Mouse (Mus musculus): ENCODE data around the gene Ccs. TPM values are rescaled to one million over a fixed set of nuclear protein-coding genes. Genes with fewer than 3 reads are reported as not detected.

Gene Ccs
- polyA plus RNA-seq, 1 experiment = 36.6 TPM

DNA sequence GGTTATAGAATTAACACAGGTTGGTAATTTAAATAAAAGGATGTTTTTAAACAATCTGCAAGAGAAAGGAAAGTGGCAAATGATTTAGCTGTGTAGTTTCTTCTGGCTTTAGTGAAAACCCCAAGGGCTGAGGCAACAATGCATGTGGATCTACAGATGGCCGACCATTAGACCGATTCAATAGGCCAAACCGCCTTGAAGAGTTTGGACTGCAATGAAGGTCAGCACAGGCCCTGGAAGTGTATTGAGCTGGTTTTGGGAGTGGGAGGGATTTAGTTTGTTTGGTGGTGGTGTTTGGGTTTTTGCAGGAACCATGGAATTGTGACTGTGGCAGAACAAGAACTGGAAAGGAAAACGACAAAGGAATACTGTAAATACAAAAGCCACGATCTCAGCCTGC lies 40.0 kb downstream of the Ccs start:
- no peak overlapping the region for H3K9ac ChIP-seq (ENCODE audit: low read depth, poor library complexity, severe bottlenecking)
- H3K4me3 ChIP-seq (ENCODE audit: low read depth, low read length) = no peak overlapping the region
- TF ChIP-seq EP300 (IDR thresholded peaks at IDR 0.05; ENCODE audit: insufficient read depth, low read depth, low read length) (no peak), CTCF (IDR thresholded peaks at IDR 0.05; ENCODE audit: low read depth, low read length) (no peak), POLR2A (IDR thresholded peaks at IDR 0.05; ENCODE audit: insufficient read depth, low read length) (no peak)
- peaks cover 56% of the 10 kb centered on the region for H3K36me3 ChIP-seq (ENCODE audit: control insufficient read depth, insufficient read depth, low read length, poor library complexity, severe bottlenecking)
- H3K4me1 ChIP-seq (ENCODE audit: control insufficient read depth, insufficient read depth, low read length) = peaks cover 3% of the 10 kb centered on the region
- no peaks in the 10 kb centered on the region for H3K9me3 ChIP-seq (replicated peaks; ENCODE audit: control insufficient read depth, insufficient read depth, low read length, poor library complexity, severe bottlenecking)
- no peaks in the 10 kb centered on the region for H3K27me3 ChIP-seq (ENCODE audit: control insufficient read depth, insufficient read depth, low read length, poor library complexity, severe bottlenecking)
- H3K27ac ChIP-seq (ENCODE audit: insufficient read depth, low read length) = peak overlapping the region; percentile 31; the same call in 1 of the 2 replicates

DNA sequence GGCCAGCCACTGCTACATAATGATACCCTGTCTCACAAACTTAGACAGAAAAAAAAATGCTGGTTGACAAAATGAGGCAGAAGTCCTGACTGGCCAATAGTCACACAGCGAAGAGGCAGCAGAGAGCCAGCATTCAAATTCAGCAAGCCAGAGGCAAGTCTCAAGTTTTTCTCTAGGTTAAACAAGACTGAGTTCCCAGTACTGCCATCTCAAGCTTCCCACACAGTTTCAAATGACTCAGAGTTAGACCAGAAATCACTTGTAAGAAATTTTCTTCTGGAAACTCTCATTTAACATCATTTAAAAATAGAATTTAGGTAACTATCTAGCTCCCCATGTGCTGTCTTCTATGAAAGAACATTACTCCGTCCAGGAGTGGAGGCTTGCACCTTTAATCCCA lies 41.3 kb downstream of the Ccs start:
- Histone ChIP-seq H3K4me3 (ENCODE audit: low read depth, low read length) (no peak overlapping the region), H3K27ac (ENCODE audit: insufficient read depth, low read length) (0 out of 2 replicates have a peak overlapping the region, but pooled peaks have one; percentile 31), H3K36me3 (ENCODE audit: control insufficient read depth, insufficient read depth, low read length, poor library complexity, severe bottlenecking) (peaks cover 48% of the 10 kb centered on the region), H3K4me1 (ENCODE audit: control insufficient read depth, insufficient read depth, low read length) (peaks cover 3% of the 10 kb centered on the region), H3K27me3 (ENCODE audit: control insufficient read depth, insufficient read depth, low read length, poor library complexity, severe bottlenecking) (no peaks in the 10 kb centered on the region), H3K9me3 (replicated peaks; ENCODE audit: control insufficient read depth, insufficient read depth, low read length, poor library complexity, severe bottlenecking) (no peaks in the 10 kb centered on the region), H3K9ac (ENCODE audit: low read depth, poor library complexity, severe bottlenecking) (no peak overlapping the region)
- TF ChIP-seq EP300 (IDR thresholded peaks at IDR 0.05; ENCODE audit: insufficient read depth, low read depth, low read length) (no peak), CTCF (IDR thresholded peaks at IDR 0.05; ENCODE audit: low read depth, low read length) (no peak), POLR2A (IDR thresholded peaks at IDR 0.05; ENCODE audit: insufficient read depth, low read length) (no peak)

DNA sequence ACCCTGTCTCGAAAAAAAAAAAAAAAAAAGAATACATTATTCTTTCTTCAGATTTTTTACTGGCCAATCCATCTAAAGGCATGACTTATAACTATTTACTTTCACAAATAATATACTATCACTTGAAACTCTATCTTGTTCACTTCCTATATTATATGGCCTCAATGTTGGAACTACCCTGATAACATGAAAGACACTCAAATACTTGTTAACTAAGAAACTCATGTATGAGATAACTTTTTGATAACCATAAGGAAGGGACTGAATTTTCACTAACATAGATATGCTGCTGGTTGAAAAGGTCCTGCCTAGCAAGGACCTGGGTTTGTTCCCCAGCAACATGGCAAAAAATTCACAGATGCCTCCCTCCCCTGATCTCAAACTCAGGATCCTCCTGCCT lies 43.2 kb downstream of the Ccs start:
- Histone ChIP-seq H3K4me3 (ENCODE audit: low read depth, low read length) (no peak overlapping the region), H3K4me1 (ENCODE audit: control insufficient read depth, insufficient read depth, low read length) (peaks cover 5% of the 10 kb centered on the region), H3K27ac (ENCODE audit: insufficient read depth, low read length) (no peak overlapping the region), H3K36me3 (ENCODE audit: control insufficient read depth, insufficient read depth, low read length, poor library complexity, severe bottlenecking) (peaks cover 44% of the 10 kb centered on the region), H3K27me3 (ENCODE audit: control insufficient read depth, insufficient read depth, low read length, poor library complexity, severe bottlenecking) (no peaks in the 10 kb centered on the region), H3K9ac (ENCODE audit: low read depth, poor library complexity, severe bottlenecking) (no peak overlapping the region), H3K9me3 (replicated peaks; ENCODE audit: control insufficient read depth, insufficient read depth, low read length, poor library complexity, severe bottlenecking) (no peaks in the 10 kb centered on the region)
- TF ChIP-seq CTCF (IDR thresholded peaks at IDR 0.05; ENCODE audit: low read depth, low read length) = no peak
- no peak for TF ChIP-seq POLR2A (IDR thresholded peaks at IDR 0.05; ENCODE audit: insufficient read depth, low read length)
- no peak for TF ChIP-seq EP300 (IDR thresholded peaks at IDR 0.05; ENCODE audit: insufficient read depth, low read depth, low read length)

DNA sequence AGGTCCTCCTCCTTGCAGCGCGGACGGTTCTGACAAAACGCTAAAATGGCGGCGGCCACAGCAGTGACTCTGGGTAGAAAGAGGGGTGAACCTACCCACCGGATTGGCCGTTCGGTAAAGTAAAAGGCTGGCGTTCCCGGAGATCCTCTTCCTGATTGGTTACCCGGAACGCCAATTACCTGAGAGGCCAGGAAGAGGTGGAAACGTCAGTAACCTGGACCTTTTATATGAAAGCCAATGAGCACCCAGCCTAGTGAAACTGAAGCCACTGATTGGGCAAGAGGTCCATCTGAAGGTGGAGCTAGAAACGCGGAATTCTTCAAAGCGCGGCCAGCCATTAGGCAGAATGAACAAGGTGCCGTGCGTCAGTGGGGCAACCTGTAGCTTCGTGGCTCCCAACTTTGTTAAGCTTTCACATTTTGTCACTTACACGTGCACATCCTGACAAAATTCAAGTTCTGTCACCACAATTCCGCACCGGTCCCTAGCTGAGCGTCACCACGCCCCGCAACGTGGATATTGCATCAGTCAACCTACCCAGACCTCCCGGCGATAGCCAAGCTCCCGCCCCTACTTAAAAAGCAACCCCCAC lies 45.2 kb downstream of the Ccs start, which contains the start of gene Rbm4:
Rbm4 (minus strand) TSS at position 71 of the 592 bp plus-strand sequence.
- Histone ChIP-seq H3K27ac (ENCODE audit: insufficient read depth, low read length) (peak within 1 kb of the TSS; percentile 84), H3K36me3 (ENCODE audit: control insufficient read depth, insufficient read depth, low read length, poor library complexity, severe bottlenecking) (peaks cover 42% of the 10 kb centered on the region)

DNA sequence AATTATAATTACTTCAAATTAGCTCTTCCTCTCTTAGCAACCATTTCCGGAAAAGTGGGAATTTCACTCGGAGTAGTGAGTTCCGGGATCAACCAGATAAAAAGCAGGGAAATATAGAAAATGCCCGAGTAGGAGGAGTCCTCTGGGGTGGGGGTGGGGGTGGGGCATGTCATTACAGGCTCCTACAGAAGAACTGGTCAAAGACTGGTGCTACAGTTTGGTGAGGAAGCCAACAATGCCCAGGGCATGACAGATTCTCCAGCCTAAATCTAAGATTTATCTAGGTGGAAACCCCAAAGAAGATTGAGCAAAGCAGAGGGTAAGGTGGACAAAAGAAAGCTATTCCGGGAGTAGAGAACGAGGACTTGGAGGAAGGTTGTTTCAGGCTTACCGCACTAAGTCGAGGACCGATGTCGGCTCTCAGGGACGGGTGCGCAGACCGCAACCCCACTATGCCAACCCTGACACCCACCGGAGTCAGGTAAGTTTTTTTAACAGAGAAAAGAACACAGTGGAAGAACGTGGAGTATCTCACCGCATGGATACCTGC lies 45.8 kb downstream of the Ccs start:
- Histone ChIP-seq H3K9me3 (replicated peaks; ENCODE audit: control insufficient read depth, insufficient read depth, low read length, poor library complexity, severe bottlenecking) (no peaks in the 10 kb centered on the region), H3K36me3 (ENCODE audit: control insufficient read depth, insufficient read depth, low read length, poor library complexity, severe bottlenecking) (peaks cover 44% of the 10 kb centered on the region), H3K4me1 (ENCODE audit: control insufficient read depth, insufficient read depth, low read length) (peaks cover 4% of the 10 kb centered on the region), H3K27me3 (ENCODE audit: control insufficient read depth, insufficient read depth, low read length, poor library complexity, severe bottlenecking) (no peaks in the 10 kb centered on the region), H3K4me3 (ENCODE audit: low read depth, low read length) (peak overlapping the region; percentile 96), H3K9ac (ENCODE audit: low read depth, poor library complexity, severe bottlenecking) (peak overlapping the region; percentile 86), H3K27ac (ENCODE audit: insufficient read depth, low read length) (peak overlapping the region; percentile 12)
- TF ChIP-seq CTCF (IDR thresholded peaks at IDR 0.05; ENCODE audit: low read depth, low read length) (no peak), EP300 (IDR thresholded peaks at IDR 0.05; ENCODE audit: insufficient read depth, low read depth, low read length) (no peak), POLR2A (IDR thresholded peaks at IDR 0.05; ENCODE audit: insufficient read depth, low read length) (no peak)

More for the DNA sequence above, 45.2 kb downstream of the Ccs start, which contains the start of gene Rbm4:
- TF ChIP-seq POLR2A (IDR thresholded peaks at IDR 0.05; ENCODE audit: insufficient read depth, low read length) (peak; percentile 29), CTCF (IDR thresholded peaks at IDR 0.05; ENCODE audit: low read depth, low read length) (no peak)
- Histone ChIP-seq H3K27me3 (ENCODE audit: control insufficient read depth, insufficient read depth, low read length, poor library complexity, severe bottlenecking) (no peaks in the 10 kb centered on the region), H3K4me3 (ENCODE audit: low read depth, low read length) (peak within 1 kb of the TSS; percentile 96), H3K9me3 (replicated peaks; ENCODE audit: control insufficient read depth, insufficient read depth, low read length, poor library complexity, severe bottlenecking) (no peaks in the 10 kb centered on the region), H3K4me1 (ENCODE audit: control insufficient read depth, insufficient read depth, low read length) (peaks cover 4% of the 10 kb centered on the region), H3K9ac (ENCODE audit: low read depth, poor library complexity, severe bottlenecking) (peak within 1 kb of the TSS; percentile 86)

DNA sequence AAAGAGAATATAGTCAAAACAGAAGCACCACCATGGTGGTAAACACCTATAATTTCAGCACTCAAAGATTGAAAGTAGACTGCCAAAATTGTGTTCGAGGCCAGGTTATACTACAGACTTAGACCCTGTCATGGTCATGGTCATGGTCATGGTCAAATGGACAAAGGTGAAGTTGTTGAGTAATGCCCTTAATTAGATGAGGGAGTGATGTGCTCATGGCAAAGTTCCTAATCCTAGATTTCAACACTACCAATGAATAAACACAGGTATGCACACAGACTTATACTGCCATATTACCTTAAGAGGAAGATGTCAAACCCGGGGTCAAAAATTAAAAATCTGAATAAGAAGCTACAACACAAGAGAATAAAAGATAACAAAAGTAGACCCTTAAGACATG lies 52.8 kb downstream of the Ccs start:
- no peak overlapping the region for H3K27ac ChIP-seq (ENCODE audit: insufficient read depth, low read length)
- TF ChIP-seq POLR2A (IDR thresholded peaks at IDR 0.05; ENCODE audit: insufficient read depth, low read length) = no peak
- TF ChIP-seq EP300 (IDR thresholded peaks at IDR 0.05; ENCODE audit: insufficient read depth, low read depth, low read length) = no peak
- TF ChIP-seq CTCF (IDR thresholded peaks at IDR 0.05; ENCODE audit: low read depth, low read length) = no peak
- peaks cover 4% of the 10 kb centered on the region for H3K4me1 ChIP-seq (ENCODE audit: control insufficient read depth, insufficient read depth, low read length)
- no peak overlapping the region for H3K4me3 ChIP-seq (ENCODE audit: low read depth, low read length)
- H3K9me3 ChIP-seq (replicated peaks; ENCODE audit: control insufficient read depth, insufficient read depth, low read length, poor library complexity, severe bottlenecking) = no peaks in the 10 kb centered on the region
- H3K9ac ChIP-seq (ENCODE audit: low read depth, poor library complexity, severe bottlenecking) = no peak overlapping the region
- peaks cover 93% of the 10 kb centered on the region for H3K36me3 ChIP-seq (ENCODE audit: control insufficient read depth, insufficient read depth, low read length, poor library complexity, severe bottlenecking)
- no peaks in the 10 kb centered on the region for H3K27me3 ChIP-seq (ENCODE audit: control insufficient read depth, insufficient read depth, low read length, poor library complexity, severe bottlenecking)

Data from ES-Bruce4 (cell line).